Mouse (Mus musculus) erythroblast, embryonic 14.5 days (primary cell): ENCODE measurements around the gene Rpl4.
"Not testable (repeated sequence)": the region's sequence is repeated elsewhere in the genome, so short reads cannot be mapped to it uniquely, and the experiment has no call there.

Source experiments
- GATA1 ChIP-seq: IDR thresholded peaks from 2 replicates; pipeline ENCODE4 v1.6.1; 2012; ENCODE audit warnings: low read length, inconsistent platforms, mixed read lengths
- TAL1 ChIP-seq: IDR thresholded peaks from 3 replicates; pipeline ENCODE4 v1.6.1; 2012; ENCODE audit warnings: low read length, inconsistent platforms, mixed read lengths

GRCm38 (mm10) chr9:64183295-64183694, 10.1 kb downstream of the Rpl4 start:
- TF ChIP-seq GATA1, TAL1: not testable (repeated sequence)
